Mouse (Mus musculus) C2C12 (cell line): ENCODE measurements around the gene Tfr2. TPM values are rescaled to one million over a fixed set of nuclear protein-coding genes. Genes with fewer than 3 reads are reported as not detected.

Source experiments
- H3K27me3 ChIP-seq: one replicate; pipeline ENCODE4 v1.6.1; 2011; ENCODE audit not compliant: control insufficient read depth, insufficient read depth, insufficient read length
- H3K36me3 ChIP-seq: one replicate; pipeline ENCODE4 v1.6.1; 2011; ENCODE audit not compliant: control insufficient read depth, insufficient read depth
- H3K4me3 ChIP-seq: one replicate; pipeline ENCODE4 v1.5.1; 2011; ENCODE audit warnings: mild to moderate bottlenecking, control low read depth; ENCODE audit not compliant: poor library complexity, insufficient read depth, severe bottlenecking
- H3K79me2 ChIP-seq: one replicate; pipeline ENCODE4 v1.6.1; 2011; ENCODE audit not compliant: control insufficient read depth, insufficient read depth
- H3K79me3 ChIP-seq: one replicate; pipeline ENCODE4 v1.6.1; 2011; ENCODE audit warnings: low read depth, control low read depth
- H3ac ChIP-seq: one replicate; pipeline ENCODE3; 2011; ENCODE audit warnings: low read depth; ENCODE audit not compliant: control insufficient read depth, insufficient read length
- CEBPB ChIP-seq: IDR thresholded peaks from one replicate; pipeline ENCODE4 v1.6.1; 2011; ENCODE audit warnings: low read depth, mild to moderate bottlenecking, control low read depth, moderate library complexity
- CTCF ChIP-seq: IDR thresholded peaks from one replicate; pipeline ENCODE4 v1.5.1; 2011; ENCODE audit not compliant: control insufficient read depth, insufficient read depth, insufficient read length
- FOSL1 ChIP-seq: IDR thresholded peaks from one replicate; pipeline ENCODE4 v1.8.0; 2011; ENCODE audit warnings: mild to moderate bottlenecking, low read length; ENCODE audit not compliant: poor library complexity, insufficient read depth, severe bottlenecking
- MAX ChIP-seq: IDR thresholded peaks from one replicate; pipeline ENCODE4 v1.6.1; 2011; ENCODE audit warnings: mild to moderate bottlenecking, control low read depth
- MYOD1 ChIP-seq: IDR thresholded peaks from one replicate; pipeline ENCODE4 v1.6.1; 2011; ENCODE audit warnings: low read depth; ENCODE audit not compliant: control insufficient read depth, insufficient read length
- MYOG ChIP-seq: IDR thresholded peaks from one replicate; pipeline ENCODE4 v1.6.1; 2011; ENCODE audit not compliant: control insufficient read depth, insufficient read length; ENCODE audit errors: extremely low read depth
- USF1 ChIP-seq: IDR thresholded peaks from one replicate; pipeline ENCODE4 v1.6.1; 2011; ENCODE audit warnings: low read depth, mild to moderate bottlenecking, control low read depth, moderate library complexity
- polyA plus RNA-seq: library from polyadenylated mRNA; unstranded; fragments of >200 nt; fragmentation: generic; extraction: Trizol; gene quantifications from one replicate; pipeline ENCODE4 v1.2.1, GENCODE M21; 2012; ENCODE audit warnings: missing spikeins

The Tfr2 gene
- polyA plus RNA-seq, 1 experiment: 0.14 TPM

DNA sequence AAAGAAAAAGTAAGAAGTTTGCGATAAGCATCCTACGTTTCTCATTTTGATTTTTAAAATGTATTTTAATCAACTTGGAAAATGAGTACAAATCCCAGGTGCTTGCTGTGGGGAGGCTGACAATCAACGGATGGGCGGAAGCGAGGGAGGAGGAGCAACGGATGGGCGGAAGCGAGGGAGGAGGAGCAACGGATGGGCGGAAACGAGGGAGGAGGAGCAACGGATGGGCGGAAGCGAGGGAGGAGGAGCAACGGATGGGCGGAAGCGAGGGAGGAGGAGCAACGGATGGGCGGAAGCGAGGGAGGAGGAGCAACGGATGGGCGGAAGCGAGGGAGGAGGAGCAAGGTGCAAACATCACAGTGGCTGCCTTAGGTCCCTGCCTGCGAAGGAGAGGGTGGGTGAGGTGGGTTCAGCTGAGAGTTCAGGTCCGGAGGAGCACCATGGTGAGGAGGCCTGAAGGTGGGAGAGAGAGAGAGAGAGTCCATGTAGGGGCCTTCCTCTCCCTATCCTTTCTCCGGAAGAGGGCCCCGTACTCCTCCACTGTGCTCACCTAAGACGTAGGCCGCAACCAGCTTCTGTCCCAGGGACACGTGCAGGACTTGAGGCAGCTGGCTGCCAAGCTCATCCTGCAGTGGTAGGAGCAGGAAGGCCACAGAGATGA lies 27.1 kb downstream of the Tfr2 start:
- TF ChIP-seq USF1: no peak
- no peak for TF ChIP-seq MYOD1
- no peak for TF ChIP-seq MYOG
- TF ChIP-seq MAX: no peak
- no peak for TF ChIP-seq CEBPB
- TF ChIP-seq CTCF: no peak
- no peak for TF ChIP-seq FOSL1
- Histone ChIP-seq H3K79me3 (no peaks in the 10 kb centered on the region), H3K79me2 (peaks cover 4% of the 10 kb centered on the region), H3K27me3 (no peaks in the 10 kb centered on the region), H3K4me3 (no peak overlapping the region), H3K36me3 (no peaks in the 10 kb centered on the region), H3ac (no peak overlapping the region)

DNA sequence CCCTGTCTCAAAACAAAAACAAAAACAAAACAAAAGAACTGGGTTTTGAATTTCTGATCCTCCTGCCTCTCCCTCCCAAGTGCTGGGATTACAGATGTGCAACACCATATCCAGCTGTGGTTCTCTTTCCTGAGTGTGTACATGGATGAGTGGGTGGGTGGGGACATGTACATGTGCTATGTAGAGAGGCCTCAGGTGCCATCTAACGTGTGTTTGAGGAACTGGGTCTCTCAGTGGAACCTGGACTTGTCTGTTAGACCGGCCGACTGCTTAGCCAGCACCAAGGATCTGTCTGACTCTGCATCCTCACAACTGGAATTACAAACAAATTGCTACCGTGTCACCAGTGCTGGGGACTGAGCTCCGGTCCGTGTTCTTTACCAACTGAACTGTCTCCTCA lies 28.0 kb downstream of the Tfr2 start:
- no peak overlapping the region for H3K4me3 ChIP-seq
- no peak for TF ChIP-seq CTCF
- TF ChIP-seq CEBPB: no peak
- TF ChIP-seq MYOG: no peak
- no peak for TF ChIP-seq USF1
- TF ChIP-seq MYOD1: no peak
- TF ChIP-seq FOSL1: no peak
- no peak for TF ChIP-seq MAX

DNA sequence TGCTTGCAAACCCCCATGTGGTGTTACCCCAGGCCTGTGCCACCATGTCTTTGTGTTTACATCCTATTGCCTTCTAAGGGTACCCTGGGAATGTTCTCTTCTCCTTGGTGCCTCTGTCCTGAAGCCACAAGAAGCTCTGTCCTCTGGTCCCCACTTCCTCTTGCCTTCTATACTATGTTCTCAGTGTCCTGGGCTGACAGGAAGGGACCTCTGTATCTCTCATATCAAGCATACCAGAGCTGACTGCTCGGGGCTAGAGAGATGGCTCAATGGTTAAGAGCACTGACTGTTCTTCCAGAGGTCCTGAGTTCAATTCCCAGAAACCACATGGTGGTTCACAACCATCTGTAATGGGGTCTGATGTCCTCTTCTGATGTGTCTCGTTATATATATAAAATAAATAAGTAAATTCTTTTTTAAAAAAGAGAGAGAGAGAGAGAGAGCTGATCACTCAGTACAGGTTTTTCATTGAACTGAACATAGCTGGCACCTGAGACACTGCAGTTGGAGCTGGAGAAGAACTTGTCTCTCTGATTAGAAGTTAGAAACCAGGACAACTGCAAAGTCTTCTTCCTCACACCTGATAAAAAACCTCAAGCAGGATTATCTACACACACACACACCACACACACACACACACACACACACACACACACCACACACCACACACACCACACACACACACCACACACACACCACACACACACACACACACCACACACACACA lies 28.6 kb downstream of the Tfr2 start:
- H3K79me2 ChIP-seq: peaks cover 13% of the 10 kb centered on the region
- TF ChIP-seq MAX (no peak), USF1 (no peak), CTCF (no peak), MYOG (no peak), MYOD1 (no peak), CEBPB (no peak), FOSL1 (no peak)
- peaks cover under 1% of the 10 kb centered on the region for H3K36me3 ChIP-seq
- no peaks in the 10 kb centered on the region for H3K27me3 ChIP-seq
- no peak overlapping the region for H3K4me3 ChIP-seq
- H3ac ChIP-seq: no peak overlapping the region
- H3K79me3 ChIP-seq: peaks cover 4% of the 10 kb centered on the region

More for the DNA sequence above, 28.0 kb downstream of the Tfr2 start:
- Histone ChIP-seq H3K27me3 (no peaks in the 10 kb centered on the region), H3ac (no peak overlapping the region), H3K79me3 (peaks cover 4% of the 10 kb centered on the region), H3K36me3 (no peaks in the 10 kb centered on the region), H3K79me2 (peaks cover 11% of the 10 kb centered on the region)

DNA sequence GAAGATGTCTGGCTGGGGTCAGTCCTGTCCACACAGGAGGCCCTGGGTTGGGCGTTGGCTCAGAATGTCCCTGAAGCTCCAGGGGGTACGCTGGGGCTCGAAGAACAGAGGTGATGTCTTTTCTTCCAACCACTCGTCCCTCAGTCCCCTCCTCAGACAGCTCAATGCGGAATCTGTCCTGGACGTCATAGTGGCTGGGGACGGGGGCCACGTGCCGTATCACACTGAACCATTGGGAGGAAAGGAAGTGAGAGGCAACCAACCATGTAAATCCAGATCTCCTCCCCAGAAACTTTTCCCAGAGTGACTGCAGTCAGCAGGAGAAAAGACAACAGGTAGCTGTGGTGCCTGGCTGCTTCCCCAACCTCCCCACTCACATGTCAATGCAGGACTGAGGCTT lies 30.0 kb downstream of the Tfr2 start:
- H3K36me3 ChIP-seq: peaks cover 13% of the 10 kb centered on the region
- no peaks in the 10 kb centered on the region for H3K27me3 ChIP-seq
- TF ChIP-seq MYOD1 (no peak), CTCF (no peak)
- H3K4me3 ChIP-seq: peak overlapping the region; percentile 59
- H3ac ChIP-seq: peak overlapping the region; percentile 22
- H3K79me2 ChIP-seq: peaks cover 13% of the 10 kb centered on the region
- peaks cover 4% of the 10 kb centered on the region for H3K79me3 ChIP-seq

DNA sequence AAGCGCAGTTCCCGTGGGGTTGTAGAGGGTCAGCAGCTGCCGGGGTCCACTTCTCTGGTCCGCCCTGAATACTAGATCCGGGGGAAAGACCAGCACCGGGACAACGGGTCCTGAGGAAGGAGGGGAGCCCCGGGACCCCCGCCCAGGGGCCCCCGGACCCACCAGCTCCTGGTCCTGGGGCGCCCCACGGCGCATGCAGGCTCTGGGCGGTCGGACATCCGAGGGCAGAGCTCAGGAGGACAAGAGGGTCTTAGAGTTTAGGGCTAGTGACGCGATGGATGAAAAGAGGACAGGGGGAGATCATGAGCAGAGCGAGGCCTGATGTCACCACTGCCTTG lies 30.6 kb downstream of the Tfr2 start:
- Histone ChIP-seq H3ac (peak overlapping the region; percentile 60), H3K79me2 (peaks cover 13% of the 10 kb centered on the region), H3K4me3 (peak overlapping the region; percentile 59), H3K79me3 (peaks cover 4% of the 10 kb centered on the region), H3K27me3 (no peaks in the 10 kb centered on the region), H3K36me3 (peaks cover 18% of the 10 kb centered on the region)
- no peak for TF ChIP-seq MYOD1

DNA sequence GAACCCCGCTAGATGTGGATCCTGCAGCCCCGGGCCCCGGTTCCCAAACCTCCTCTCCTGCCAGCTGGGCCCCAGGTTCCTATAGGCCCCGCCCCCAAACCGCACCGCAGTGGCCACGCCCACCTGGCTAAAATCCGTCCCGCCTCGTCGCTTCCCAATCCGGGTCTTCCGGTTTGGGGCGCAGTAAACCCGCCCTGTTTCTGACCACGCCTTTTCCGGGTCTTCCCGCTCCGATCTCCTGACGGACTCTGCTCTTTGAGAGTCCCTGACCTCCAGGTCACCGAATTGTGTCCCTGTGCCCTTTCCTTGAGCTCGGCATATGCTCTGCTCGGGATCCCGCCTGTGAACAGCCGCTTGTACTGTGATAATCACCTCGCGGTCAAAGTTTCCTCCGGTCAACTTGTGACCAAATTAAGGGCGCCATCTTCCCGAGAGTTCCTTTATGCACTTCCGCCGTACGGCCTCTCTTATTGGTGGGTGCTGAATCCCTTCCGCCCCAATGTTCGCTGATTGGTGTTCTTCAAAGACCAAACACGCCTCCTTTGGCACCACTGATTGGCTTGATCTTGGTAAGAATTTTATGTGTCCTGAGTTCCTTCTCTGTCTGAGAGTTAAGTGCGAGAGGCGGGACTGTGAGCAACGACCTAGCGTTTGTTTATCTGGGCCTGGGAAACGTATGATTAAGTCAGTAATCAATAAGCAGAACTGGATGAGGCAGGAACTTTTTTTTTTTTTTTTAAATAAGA lies 31.2 kb downstream of the Tfr2 start, which contains the start of gene Mospd3:
TSS of gene Mospd3 (minus strand) at position 440 of the 746 bp plus-strand sequence.
- Histone ChIP-seq H3K36me3 (peaks cover 24% of the 10 kb centered on the region), H3K27me3 (no peaks in the 10 kb centered on the region), H3K79me3 (peaks cover 4% of the 10 kb centered on the region), H3K4me3 (peak within 1 kb of the TSS; percentile 59), H3K79me2 (peaks cover 14% of the 10 kb centered on the region), H3ac (peak within 1 kb of the TSS; percentile 60)
- no peak for TF ChIP-seq CEBPB
- TF ChIP-seq USF1: no peak
- no peak for TF ChIP-seq FOSL1
- TF ChIP-seq CTCF: no peak
- TF ChIP-seq MYOD1: no peak
- TF ChIP-seq MAX: no peak
- no peak for TF ChIP-seq MYOG
